Mouse (Mus musculus) urinary bladder, postnatal 25 days (tissue): ENCODE data around the gene Spock2.
"Not testable (repeated sequence)": the region's sequence is repeated elsewhere in the genome, so short reads cannot be mapped to it uniquely, and the experiment has no call there.

Experiments
- DNase-seq: peaks from one replicate; pipeline ENCODE4 v3.0.0; 2022; ENCODE audit warnings: low spot score

Gene Spock2

DNA sequence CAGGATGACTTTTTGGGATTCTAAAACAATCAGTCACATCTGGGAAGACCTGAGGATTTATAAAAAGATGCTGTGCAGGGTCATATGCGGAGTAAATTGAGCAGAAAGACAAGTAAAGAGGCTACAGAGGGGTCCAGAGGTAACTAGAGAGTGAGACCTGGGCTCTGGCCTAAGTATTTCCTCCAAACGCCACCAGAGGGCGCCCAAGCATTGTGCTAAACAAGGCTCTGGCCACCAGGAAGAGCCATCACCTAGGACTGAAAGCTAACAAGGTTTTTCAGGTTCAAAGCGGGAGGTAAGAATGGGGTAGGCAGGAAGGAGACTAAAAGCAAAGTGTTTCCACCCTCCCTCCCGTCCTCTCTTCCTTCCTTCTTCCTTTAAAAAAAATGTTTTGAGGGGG is 42.1 kb downstream of the Spock2 start:
- DNase-seq, result peak; percentile 80

DNA sequence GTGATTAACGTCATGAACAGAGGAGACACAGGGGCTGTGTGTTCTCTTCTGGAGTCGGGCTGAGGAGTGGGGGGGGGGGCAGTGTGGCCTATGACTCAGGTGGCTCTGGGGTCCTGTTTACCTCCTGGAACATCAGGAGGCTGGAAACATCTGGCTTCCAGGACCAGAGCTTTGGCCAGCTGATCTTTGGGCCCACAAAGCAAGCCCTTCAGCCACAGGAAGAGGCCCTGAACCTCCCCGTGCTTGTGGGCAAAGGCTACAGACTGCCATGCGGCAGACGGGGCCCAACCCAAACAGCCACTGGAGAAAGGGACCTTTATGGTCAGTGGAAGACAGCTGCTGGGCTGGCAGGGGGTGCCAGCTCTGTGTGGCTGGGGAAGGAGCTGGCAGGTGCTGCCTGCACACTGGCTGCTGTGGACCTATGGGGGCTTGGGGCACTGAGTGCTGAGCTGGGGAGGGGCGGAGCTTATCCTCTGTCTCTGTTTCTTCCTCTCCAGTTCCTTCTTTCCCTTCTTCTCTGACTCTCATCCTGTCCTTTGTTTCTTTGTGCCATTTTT is 45.2 kb downstream of the Spock2 start:
- DNase-seq, result no peak

DNA sequence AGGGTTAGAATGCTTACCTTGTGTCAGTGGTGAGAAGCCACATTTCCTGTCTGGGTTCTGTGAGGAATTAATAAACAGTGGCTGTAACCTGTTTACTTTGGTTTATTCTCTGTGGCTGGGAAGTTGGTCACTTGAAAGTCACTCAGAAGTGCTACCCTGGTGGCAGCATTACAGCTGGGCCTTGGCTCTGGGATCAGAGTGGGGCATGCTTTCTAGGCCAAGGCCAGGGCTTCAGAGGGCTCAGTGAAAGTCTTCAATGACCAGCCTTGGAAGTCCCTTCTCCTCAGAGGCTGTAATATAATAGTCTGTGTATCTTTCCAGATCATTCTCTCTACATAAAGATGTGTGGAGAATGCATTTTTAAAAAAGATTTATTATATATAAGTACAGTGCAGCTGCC is 50.0 kb downstream of the Spock2 start:
- no peak for DNase-seq

DNA sequence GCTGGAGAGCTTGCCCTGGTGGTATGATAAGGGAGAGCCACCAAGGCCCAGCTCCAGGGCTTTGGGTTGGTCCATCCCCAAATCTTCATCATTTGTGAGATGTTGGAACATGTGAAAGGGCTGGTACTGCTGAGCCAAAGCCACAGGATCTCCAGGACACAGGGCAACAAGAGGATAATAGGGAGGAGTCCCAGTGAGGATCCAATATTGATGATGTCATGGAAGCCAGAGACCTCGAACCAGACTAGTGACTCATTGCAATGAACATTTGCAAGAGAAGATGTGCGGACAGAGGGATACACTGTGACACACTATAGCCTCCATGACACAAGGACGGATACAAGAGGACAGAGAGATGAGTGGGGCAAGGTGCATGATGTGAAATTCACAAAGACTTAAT is 52.1 kb downstream of the Spock2 start:
- no peak for DNase-seq

DNA sequence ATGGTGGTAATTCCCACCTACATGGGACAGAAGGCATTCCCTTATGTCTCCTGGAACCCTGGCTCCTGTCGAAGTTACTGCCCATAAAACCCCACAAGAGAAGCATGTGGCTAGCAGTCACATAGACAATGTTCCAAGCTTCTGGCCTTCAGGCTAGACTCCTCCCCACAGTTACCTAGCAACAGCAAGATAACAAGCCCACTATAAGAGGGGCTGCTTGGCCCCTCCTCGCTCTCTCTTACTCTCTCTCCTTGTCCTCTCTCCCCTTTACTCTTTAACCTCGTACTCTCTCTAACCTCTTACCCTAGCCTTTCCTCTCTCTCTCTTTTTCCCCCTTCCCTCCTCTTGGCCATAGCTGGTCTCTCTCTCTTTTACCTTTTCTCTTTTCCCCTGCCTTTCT is 55.4 kb downstream of the Spock2 start:
- DNase-seq, result not testable (repeated sequence)

DNA sequence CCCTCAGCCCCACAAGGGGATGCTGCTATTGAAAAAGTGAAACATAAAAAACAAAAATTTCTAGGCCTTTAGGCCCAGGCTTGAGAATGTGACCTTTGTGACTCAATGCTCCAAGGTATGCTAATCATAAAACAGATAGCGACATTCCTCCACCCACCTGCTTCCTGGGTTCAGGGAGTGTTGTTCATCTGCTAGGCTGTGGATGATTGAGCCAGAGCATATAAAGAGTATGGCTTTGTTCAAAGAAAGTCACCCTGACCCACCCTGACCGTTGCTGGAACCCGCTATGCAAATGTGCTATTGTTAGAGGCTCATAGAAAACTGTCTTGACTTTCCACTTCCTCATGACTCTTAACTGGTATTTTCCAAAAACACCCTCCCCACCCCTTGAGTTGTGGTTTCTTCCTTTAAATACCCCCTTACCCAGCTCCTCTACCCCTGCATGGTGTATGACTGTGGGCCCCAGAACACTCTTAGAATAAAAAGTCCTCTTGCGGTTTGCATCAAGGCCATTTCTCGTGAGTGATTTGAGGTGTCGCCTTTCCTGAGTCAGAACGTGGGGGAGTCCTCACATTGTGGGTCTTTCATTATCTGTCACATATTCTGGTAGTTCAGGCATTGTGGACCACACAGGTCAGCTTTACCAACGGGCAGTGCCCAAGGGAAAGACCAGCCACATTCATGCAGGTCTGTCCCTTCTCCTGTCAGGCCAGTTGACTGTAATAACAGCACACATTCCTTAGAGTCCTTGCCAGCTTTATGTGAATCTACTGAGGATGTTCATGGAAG is 56.4 kb downstream of the Spock2 start:
- DNase-seq, result not testable (repeated sequence)

DNA sequence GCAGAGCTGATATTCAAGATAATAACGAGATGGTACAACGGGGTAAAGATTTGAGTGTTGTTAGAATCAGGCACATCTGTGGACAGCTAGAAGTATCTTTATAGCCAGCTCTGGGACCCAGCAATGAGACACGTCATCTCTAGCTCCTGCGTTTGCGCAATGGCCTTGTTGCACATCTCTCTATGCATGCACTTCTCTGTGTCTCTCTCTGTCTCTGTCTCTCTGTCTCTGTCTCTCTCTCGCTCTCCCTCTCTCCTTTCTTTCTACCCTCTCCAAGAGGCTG is 56.9 kb downstream of the Spock2 start:
- DNase-seq, result no peak

DNA sequence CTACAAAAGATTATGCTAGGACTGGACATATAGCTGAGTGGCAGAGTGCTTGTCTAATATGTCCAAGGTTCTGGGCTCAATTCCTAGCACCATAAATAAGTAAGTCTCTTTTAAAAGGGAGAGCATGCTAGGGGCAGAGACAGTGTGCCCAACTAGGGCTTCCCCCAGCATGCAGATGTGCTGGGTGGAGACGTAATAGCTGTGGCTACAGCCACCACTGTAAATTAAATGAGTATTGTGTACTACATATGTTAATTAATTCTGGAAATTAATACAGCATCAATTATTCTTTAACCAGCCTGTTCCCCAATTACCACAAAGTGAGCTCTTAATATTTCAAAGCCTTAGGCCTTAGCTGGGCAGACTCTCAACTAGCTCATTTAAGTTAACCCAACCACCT is 58.9 kb downstream of the Spock2 start:
- no peak for DNase-seq

DNA sequence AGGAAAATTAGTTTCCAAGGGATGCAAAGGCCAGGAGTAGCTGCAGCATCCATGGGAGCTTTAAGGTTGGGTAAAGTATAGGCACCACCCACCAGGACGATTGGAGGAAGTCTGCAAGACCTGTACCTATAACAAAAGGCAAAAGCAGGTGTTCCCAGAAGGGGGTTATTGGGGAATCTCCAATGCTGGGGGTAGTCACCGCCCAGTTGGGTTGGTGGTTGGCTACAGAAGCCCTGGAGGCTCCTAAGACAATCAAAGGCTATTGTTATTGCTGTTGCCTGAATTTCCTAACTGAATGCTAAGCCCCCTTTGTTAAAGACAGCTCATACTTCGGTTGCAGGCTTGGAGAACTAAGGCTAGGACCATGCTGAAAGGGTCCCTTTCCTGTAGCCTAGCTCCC is 60.0 kb downstream of the Spock2 start:
- DNase-seq, result no peak

DNA sequence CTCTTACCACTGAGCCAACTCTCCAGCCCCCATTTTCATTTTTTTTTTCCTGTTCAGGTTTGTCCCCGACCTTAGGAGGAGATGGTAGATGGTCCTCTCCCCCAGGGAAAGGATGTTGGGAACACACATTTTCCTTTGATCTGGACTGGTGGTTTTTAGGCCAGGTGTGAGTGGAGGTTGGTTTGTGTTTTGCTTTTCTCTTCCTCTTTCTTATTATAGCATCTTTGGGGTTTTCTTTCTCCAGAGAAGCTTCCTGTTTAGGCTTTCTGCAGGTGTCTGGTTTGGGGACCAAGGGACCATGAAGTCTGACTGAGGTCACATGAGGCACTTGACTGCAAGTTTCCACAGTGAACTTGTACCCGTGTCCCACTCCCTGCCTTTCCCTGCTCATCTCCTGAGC is 62.3 kb downstream of the Spock2 start:
- DNase-seq, result no peak

DNA sequence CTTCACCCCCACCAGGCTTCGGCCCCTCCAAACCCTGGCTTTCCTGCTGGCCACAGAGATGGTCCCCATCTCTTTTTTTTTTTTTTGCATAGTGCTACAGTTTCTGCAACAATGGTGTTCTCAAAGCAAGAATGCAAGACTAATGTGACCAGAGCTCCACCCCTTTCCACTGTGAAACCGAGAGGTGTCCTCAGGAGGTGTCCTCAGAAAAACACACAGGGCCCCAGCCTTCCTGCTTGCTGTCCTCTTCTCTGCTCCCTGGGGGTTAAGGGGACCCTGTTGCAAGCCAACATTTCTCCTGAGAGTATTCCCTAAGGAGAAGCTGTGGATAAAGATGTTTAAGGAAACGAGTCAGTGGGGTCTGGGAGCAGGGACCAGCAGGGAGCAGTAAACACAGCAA is 62.9 kb downstream of the Spock2 start:
- no peak for DNase-seq

DNA sequence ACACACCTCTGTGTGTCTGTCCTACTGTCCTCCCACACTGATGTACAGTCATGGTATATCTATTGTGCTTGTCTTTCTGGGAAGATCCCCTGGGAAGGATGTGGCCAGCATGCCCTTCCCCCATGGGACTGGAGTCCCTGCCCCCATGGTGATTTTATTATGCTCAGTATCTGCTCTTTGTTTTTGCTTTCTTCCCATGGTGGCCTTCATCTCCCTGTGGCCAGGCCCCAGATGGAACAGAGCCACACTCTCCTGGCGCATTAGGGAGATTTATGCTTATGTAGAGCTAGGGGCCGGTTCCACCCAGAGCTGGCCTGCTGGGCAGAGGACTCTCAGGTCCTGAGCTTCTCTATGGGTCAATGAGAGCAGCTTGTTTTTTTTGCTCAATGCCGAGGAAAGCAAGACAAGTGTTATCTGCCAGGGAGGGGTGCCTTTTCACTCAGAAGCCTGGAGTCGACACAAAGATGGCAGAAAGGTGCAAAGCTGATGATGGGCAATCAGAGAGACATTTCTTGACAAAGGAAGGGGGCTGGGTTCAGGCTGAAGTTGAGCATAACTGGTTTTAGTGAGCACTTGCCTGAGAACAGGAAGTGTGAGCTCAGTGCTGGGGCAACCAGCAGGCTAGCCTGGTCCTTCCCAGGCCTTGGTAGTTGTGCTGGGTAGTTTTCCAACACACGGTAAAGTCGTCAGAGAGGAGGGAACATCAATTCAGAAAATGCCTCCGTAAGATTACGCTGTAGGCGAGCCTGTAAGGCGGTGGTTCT is 64.5 kb downstream of the Spock2 start:
- DNase-seq, result no peak

DNA sequence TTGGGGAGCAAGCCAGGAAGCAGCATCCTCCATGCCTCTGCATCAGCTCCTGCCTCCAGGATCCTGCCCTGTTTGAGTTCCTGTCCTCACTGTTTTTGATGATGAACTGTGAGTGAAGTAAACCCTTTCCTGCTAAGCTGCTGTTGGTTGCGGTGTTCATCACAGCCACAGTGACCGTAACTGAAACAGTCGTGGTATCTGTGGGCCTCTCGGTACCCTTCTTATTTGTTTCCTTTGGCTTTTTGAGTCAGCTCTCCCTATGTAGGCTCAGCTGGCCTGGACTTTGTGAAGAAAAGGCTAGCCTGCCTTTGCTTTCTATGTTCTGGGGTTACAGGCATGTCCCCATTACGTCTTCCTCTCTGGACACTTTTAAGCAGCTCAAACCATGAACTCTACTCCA is 65.3 kb downstream of the Spock2 start:
- no peak for DNase-seq

DNA sequence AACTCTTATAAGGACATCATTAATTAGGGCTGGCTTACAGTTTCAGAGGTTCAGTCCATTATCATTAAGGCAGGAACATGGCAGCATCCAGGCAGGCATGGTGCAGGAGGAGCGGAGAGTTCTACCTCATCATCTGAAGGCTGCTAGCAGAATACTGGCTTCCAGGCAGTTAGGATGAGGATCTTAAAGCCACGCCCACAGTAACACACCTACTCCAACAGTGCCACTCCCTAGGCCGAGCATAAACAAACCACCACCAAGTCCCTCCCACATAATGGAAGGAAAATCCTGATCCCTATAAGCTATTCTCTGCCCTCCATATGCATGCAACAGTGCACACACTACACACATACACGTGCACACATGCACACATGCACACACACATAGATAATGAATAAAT is 66.3 kb downstream of the Spock2 start:
- no peak for DNase-seq

DNA sequence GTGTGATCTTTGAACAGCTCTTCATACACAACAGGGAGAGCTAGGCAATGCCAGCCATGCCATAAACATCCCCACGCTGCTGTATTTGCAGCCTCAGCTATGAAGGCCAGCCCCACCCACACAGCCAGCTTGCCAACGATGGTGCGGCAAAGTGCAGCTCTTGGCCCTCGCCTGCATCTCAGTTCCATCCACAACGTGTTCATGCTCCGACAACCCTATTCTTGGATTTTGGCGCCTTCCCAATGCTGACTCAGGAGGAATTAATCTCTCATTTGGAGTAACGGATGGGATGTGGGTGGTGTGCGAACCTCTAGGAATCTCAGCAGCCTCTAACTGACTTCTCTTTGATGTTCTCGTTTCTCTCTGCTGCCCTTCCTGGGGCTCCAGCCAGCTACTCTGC is 67.0 kb downstream of the Spock2 start:
- DNase-seq, result no peak

DNA sequence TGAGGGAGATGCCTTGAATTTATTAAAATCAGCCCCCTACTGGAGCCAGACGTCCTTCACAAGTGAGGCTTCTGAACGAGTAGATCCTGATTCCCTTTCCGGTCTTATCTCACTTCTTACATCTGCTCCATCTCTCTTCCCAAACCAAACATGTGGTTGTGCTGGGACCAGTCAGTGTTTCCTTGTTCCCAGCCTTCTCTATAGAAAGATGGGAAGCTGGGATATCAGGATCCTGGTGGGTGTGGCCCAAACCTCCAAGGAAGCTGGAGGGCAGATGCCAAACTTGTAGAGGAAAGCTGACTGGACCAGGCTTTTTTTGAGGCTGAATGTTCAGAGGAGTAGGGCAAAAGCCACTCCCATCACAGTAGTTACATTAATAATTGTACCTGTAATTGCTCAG is 68.5 kb downstream of the Spock2 start:
- no peak for DNase-seq

DNA sequence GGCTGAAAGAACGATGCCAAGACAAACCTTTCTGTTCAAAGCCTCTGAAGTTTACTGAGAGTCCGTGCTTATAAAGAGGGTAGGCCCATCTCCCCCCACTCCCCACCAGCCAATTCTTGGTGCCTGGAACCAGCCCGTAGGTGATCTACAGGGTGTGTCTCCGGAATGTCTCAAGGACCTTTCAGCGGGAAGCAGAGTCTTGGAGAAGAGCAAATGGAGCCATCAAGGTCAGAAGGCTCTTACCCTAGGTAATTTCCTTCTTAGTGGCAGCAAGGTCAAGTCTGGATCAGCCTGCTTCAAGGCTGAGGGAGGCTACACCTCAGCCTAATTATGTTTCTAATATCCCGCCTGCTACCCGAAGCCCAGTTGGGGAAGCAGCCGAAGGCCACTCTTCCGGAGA is 69.3 kb downstream of the Spock2 start:
- DNase-seq, result not testable (repeated sequence)
